Mouse (Mus musculus) kidney, embryonic 16.5 days (tissue): Measurements from ENCODE around the gene Dlx2. TPM values are rescaled to one million over a fixed set of nuclear protein-coding genes. Genes with fewer than 3 reads are reported as not detected.

Source experiments
- ATAC-seq: fragments of 200-750 bp; cut with Nextera tagmentation; 2 replicates; pipeline ENCODE4 v1.8.0; 2017; ENCODE audit warnings: moderate TSS enrichment; ENCODE audit not compliant: low FRiP score, low TSS enrichment
- H3K27ac ChIP-seq: fragments of 300-500 bp; sonication (generic); 2 replicates; pipeline ENCODE4 v1.5.1; 2014; ENCODE audit warnings: low read length
- H3K27me3 ChIP-seq: fragments of 300-500 bp; sonication (generic); 2 replicates; pipeline ENCODE4 v1.6.1; 2014; ENCODE audit warnings: low read length, control low read depth, mixed read lengths; ENCODE audit not compliant: insufficient read depth
- H3K36me3 ChIP-seq: fragments of 300-500 bp; sonication (generic); 2 replicates; pipeline ENCODE4 v1.6.1; 2014; ENCODE audit warnings: low read length, control low read depth, mixed read lengths; ENCODE audit not compliant: insufficient read depth
- H3K4me1 ChIP-seq: fragments of 300-500 bp; sonication (generic); 2 replicates; pipeline ENCODE4 v1.6.1; 2014; ENCODE audit warnings: low read length, control low read depth, mixed read lengths; ENCODE audit not compliant: insufficient read depth
- H3K4me2 ChIP-seq: fragments of 300-500 bp; sonication (generic); replicated peaks from 2 replicates; pipeline ENCODE4 v1.6.1; 2014; ENCODE audit warnings: low read depth, low read length
- H3K4me3 ChIP-seq: fragments of 300-500 bp; sonication (generic); 2 replicates; pipeline ENCODE4 v1.5.1; 2014; ENCODE audit warnings: mild to moderate bottlenecking, low read length
- H3K9ac ChIP-seq: fragments of 300-500 bp; sonication (generic); replicated peaks from 2 replicates; pipeline ENCODE4 v1.6.1; 2014; ENCODE audit warnings: low read length
- H3K9me3 ChIP-seq: fragments of 300-500 bp; sonication (generic); 2 replicates; pipeline ENCODE4 v1.6.1; 2016; ENCODE audit warnings: low read length, control low read depth
- WGBS: fragments of 180-500 bp; shearing (Covaris S2); extraction: QIAGEN DNeasy Blood & Tissue Kit; methylation state at CpG from one replicate; pipeline ENCODE4 v1.1.7; 2014; 5-methylcytosine and 5-hydroxymethylcytosine counted together
- polyA plus RNA-seq: library from polyadenylated mRNA; unstranded; fragments of >200 nt; fragmentation: Nextera tagmentation; extraction: Ambion mirVana; gene quantifications from 2 replicates; pipeline ENCODE4 v1.2.1, GENCODE M21; 2015

The Dlx2 gene
- polyA plus RNA-seq, 1 experiment from 2014 or later, result not detected

DNA sequence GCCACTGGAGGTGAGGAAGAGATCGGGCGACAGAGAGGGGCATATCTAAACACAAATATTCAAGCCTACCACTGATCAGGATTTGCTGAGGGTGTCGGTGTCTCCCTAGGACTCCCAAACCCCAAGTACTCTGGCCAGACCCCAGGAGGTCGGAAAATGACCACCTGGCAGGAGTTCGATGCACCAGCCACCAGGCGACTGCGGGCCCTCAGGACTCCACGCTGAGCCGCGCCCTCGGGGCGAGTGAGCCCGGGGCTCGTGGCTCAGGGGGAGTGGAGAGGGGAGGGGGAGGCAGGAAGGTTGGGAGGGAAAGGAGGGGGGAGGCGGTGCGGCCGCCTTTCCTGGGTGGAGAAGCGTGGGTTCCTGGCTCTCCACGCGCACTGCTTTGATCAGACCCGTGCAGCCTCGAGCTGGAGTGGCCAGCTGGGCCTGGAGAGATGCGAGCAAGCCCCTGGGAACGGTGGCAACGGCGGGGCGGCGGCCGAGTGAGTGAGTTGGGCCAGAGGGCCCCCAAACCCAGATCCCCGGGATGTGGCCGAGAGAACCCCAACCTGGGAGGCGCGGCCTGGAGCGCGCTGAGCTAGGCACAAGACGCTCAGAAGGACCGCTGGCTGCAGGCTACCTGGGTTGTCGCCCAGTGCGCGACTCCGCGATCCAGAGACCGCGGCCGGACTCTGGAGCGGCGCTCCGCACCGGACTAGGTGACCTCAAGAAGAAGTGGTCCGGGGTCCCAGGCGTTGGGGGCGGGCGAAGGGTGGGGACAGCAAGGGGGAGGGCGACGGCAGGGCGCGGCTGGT lies 17.6 kb downstream of the Dlx2 start:
- Histone ChIP-seq H3K9me3 (no peaks in the 10 kb centered on the region), H3K4me1 (peaks cover 15% of the 10 kb centered on the region), H3K4me3 (peak overlapping the region; percentile 55), H3K27me3 (peaks cover 99% of the 10 kb centered on the region), H3K9ac (0 out of 2 replicates have a peak overlapping the region, but pooled peaks have one; percentile 19), H3K4me2 (peak overlapping the region; percentile 93), H3K36me3 (no peaks in the 10 kb centered on the region), H3K27ac (no peak overlapping the region)
- ATAC-seq, result peak; percentile 59
- 0% methylated on average over 46 of the region's 57 CpGs for WGBS

DNA sequence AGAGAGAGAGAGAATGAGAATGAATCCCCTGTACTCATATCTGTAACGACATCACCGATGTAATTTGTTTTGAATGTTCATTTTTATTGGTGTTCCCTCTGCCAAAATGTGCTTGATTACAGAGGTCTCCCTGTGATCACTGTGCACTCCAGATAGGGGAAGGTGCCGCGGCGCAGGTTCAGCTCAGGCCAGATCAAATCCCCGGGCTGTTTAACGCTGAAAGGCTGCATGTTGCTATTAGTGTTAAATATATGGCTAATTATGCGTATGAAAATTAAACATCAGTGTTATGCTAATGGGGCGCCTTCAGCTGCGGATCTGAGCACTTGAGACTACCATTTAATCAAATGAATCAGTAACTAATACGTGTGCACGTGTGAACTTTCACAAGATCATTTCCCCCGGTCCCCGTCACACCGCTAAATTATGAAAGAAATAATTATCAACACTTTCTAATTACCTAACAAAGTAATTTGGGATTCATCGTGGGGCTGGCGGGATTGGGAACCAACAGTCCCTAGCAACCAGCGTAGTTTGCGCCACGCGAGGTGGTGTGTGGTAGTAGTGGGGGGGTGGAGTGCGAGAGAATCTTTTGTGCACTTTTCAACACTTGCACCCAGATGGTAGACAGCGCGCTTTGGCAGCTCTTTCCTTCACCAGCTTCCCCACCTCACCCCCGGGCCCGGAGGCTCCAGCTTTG lies 18.4 kb downstream of the Dlx2 start, which contains the start of gene Dlx1:
Gene Dlx1 (plus strand): TSS at position 100 of the 700 bp plus-strand sequence.
- Histone ChIP-seq H3K27me3 (peaks cover 99% of the 10 kb centered on the region), H3K4me2 (peak within 1 kb of the TSS; percentile 93), H3K36me3 (no peaks in the 10 kb centered on the region), H3K4me1 (peaks cover 15% of the 10 kb centered on the region), H3K9me3 (no peaks in the 10 kb centered on the region), H3K4me3 (peak within 1 kb of the TSS; percentile 55), H3K9ac (no peak within 1 kb of the TSS), H3K27ac (no peak within 1 kb of the TSS)
- no peak for ATAC-seq
- WGBS, result 1% methylated on average over 26 of the region's 26 CpGs

DNA sequence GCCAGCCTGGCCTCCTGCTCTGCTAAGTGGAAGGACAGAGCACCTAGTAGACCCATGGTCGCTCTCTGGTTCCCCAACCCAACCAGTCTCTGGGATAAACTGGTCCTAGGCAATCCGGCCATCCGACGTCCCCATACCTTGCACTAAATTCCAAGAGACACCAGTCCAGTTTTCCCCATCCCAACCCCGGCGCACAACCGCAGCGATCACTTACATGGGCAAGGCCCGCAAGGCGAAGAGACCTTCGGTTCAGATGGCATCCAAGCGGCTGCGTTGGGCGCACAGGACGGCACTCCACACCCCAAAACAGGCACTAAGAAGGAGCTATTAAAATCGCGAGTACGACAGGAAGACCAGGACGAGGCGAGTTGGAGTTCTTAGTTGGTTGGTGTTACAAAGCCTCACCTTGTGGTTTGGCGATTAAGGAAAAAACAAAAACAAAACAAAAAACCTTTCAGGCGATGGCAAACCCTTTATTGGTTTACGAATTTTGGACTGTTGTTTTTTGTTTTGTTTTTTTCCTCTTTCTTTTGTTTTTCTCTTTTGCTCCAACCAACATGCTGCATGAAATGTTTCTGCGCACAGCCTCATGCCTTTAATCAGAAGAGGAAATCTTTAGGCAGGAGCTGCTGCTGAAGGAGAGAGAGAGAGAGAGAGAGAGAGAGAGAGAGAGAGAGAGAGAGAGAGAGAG lies 19.1 kb downstream of the Dlx2 start:
- no peak overlapping the region for H3K27ac ChIP-seq
- WGBS, result 2% methylated on average over 24 of the region's 24 CpGs
- H3K4me3 ChIP-seq, result no peak overlapping the region
- no peak overlapping the region for H3K9ac ChIP-seq
- peaks cover 99% of the 10 kb centered on the region for H3K27me3 ChIP-seq
- H3K36me3 ChIP-seq, result no peaks in the 10 kb centered on the region
- no peak for ATAC-seq
- H3K4me2 ChIP-seq, result no peak overlapping the region
- no peaks in the 10 kb centered on the region for H3K9me3 ChIP-seq
- H3K4me1 ChIP-seq, result peaks cover 15% of the 10 kb centered on the region

DNA sequence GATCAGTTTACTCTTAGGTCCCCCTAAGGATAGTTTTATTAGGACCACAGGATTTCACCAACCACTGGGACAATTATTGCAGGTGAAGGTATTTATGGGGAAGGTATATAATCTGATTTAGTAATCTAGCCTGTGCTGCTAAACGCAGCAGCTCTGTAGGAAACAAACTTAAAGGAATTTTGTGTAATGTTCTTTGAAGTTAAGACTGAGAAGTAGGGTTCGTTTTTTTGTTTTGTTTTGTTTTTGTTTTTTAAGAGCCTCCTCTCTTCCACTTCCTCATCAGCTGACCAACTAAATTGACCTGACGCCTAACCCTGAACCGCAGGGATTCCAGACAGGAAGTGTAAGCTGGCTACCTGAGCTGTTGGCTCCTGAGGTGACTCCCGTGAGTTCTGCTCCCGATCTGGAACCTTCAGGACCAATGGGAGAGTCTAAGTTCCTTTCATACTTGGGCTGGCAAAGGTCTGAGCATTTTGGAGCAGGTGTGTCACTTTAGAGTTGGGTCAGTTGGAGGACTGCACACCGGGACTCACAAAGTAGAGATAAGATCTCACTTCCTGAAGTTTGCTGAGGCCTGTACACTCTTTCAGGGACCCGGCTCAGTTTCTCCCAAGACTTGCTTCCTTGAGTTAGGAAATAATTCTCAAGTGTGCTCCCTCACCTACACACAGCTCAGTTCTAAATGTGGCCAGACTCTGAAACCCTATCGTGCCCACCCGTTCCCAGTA lies 19.8 kb downstream of the Dlx2 start:
- no peak overlapping the region for H3K9ac ChIP-seq
- WGBS, result 4% methylated on average over 10 of the region's 10 CpGs
- no peaks in the 10 kb centered on the region for H3K36me3 ChIP-seq
- no peak overlapping the region for H3K4me2 ChIP-seq
- ATAC-seq, result no peak
- no peak overlapping the region for H3K27ac ChIP-seq
- H3K4me1 ChIP-seq, result peaks cover 15% of the 10 kb centered on the region
- no peaks in the 10 kb centered on the region for H3K9me3 ChIP-seq
- H3K4me3 ChIP-seq, result no peak overlapping the region
- peaks cover 93% of the 10 kb centered on the region for H3K27me3 ChIP-seq

DNA sequence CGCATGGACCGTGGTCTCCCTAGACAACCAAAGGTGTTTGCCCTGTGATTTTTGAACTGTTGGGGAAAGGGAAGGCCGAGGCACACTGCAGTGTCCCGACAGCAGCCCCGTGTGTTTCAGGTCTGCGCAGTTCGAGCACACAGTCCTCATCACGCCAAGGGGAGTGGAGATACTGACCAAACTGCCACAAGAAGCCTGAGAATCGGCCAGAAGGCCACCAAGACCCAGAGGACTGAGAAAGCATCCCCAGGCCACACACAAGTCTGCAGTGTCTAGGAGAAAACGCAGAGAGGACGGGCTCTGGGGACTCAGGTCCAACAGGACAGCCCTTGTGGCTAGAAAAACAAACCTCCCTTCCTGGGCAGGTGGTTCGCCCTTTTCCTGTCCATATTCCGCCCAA lies 21.8 kb downstream of the Dlx2 start:
- Histone ChIP-seq H3K4me2 (no peak overlapping the region), H3K9me3 (no peaks in the 10 kb centered on the region), H3K36me3 (no peaks in the 10 kb centered on the region), H3K27me3 (peaks cover 80% of the 10 kb centered on the region), H3K9ac (no peak overlapping the region), H3K4me1 (peaks cover 11% of the 10 kb centered on the region), H3K27ac (no peak overlapping the region), H3K4me3 (no peak overlapping the region)
- WGBS, result 32% methylated on average over 13 of the region's 13 CpGs
- no peak for ATAC-seq

DNA sequence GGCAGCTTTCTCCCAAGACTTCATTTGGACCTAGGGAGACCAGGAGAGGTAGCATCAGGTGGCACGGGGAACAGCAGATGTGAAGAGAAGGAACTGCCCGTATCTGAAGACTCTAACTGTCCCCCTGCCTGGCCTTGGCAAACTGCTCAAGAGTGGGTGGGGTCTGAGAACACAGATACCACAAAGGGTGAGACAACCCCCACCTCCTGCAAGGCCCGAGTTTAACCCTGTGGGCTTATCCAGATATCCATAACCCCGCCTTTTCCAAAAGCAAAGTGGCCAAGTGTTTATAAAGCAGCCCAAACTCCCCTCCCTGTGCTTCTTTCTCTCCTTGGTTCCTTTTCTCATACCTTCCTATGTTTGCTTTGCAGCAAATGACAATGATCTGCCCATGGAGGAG lies 23.1 kb downstream of the Dlx2 start:
- 64% methylated on average over 4 of the region's 4 CpGs for WGBS

DNA sequence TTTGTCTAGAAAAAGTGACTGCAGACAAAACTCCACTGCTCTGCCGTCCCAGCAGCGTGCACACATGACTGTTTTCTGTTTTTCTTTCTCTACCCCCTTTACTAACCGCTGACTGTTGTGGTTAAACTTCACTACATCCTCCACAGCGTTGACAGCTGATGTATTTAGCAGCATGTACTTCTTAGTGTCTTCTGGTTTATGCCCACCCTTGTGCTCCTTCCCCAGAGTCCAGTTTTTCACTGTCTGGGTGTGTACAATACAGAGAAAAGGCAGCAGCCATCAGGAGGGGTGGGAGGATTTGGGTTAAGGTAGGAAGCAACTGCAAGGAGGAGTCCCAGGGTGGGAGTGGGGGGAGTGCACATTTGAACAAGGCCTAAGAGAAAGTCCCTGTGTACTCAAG lies 23.7 kb downstream of the Dlx2 start:
- Histone ChIP-seq H3K4me1 (no peaks in the 10 kb centered on the region), H3K36me3 (no peaks in the 10 kb centered on the region), H3K27ac (no peak overlapping the region), H3K9me3 (no peaks in the 10 kb centered on the region), H3K4me2 (no peak overlapping the region), H3K9ac (no peak overlapping the region), H3K4me3 (no peak overlapping the region), H3K27me3 (peaks cover 62% of the 10 kb centered on the region)
- ATAC-seq, result no peak
- WGBS, result 43% methylated on average over 4 of the region's 4 CpGs

More for the DNA sequence above, 23.1 kb downstream of the Dlx2 start:
- H3K36me3 ChIP-seq, result no peaks in the 10 kb centered on the region
- H3K4me1 ChIP-seq, result no peaks in the 10 kb centered on the region
- ATAC-seq, result no peak
- no peak overlapping the region for H3K4me3 ChIP-seq
- H3K4me2 ChIP-seq, result no peak overlapping the region
- H3K9ac ChIP-seq, result no peak overlapping the region
- H3K27ac ChIP-seq, result no peak overlapping the region
- H3K9me3 ChIP-seq, result no peaks in the 10 kb centered on the region
- peaks cover 67% of the 10 kb centered on the region for H3K27me3 ChIP-seq

DNA sequence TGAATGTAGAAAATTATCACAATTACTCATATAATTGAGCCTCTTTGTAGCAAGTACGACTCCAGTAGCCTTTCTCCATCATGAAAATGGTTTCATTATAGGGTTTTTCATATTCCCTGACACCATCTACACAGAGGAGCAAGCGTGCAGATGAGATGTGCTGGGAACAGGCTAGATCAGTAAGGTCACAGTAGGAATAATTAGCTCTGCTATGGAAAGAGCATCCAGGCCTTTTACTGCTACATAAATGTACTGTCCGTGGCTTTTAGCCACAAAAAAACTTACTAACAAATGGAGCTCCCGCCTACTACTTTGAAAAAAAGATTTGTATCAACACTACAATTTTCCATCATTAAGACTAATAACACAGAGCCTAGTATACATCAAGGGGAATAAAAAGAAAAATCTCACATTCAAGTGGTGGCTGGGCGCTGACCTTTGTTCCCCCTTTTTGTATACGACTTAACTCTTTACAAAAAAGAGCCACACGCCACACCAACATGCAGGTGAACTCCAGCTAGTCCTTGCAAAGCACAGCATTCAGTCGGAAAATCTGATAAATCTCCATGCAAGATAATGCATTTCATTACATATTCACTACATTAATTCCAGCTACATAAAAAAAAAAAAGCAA lies 29.0 kb downstream of the Dlx2 start:
- Histone ChIP-seq H3K36me3 (no peaks in the 10 kb centered on the region), H3K4me3 (no peak overlapping the region), H3K9me3 (no peaks in the 10 kb centered on the region), H3K27me3 (peaks cover 10% of the 10 kb centered on the region), H3K4me1 (no peaks in the 10 kb centered on the region), H3K27ac (no peak overlapping the region), H3K4me2 (no peak overlapping the region), H3K9ac (no peak overlapping the region)
- WGBS, result 78% methylated on average over 8 of the region's 8 CpGs
- no peak for ATAC-seq

DNA sequence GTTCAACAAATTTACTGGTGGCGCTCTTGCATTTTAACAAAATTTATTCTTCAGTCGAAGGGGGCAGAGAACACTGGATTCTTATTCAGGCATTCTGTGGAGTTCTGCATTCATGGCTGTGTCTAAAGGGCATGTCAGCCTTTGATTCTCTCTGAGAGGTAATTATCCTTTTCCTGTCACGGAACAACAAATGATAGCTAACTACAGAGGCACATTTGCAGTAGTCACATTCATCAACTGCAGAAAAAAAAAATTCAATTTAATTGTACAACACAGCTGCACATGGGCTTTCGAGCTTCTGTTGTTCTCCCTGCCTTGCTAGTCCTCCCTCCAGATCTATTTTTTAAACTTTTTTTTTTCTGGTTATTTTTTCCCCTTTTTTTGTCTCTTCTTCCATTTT lies 29.6 kb downstream of the Dlx2 start:
- Histone ChIP-seq H3K27ac (no peak overlapping the region), H3K9me3 (no peaks in the 10 kb centered on the region), H3K36me3 (no peaks in the 10 kb centered on the region), H3K27me3 (peaks cover 8% of the 10 kb centered on the region; the same call in 1 of the 2 replicates), H3K4me1 (no peaks in the 10 kb centered on the region), H3K9ac (no peak overlapping the region), H3K4me3 (no peak overlapping the region), H3K4me2 (no peak overlapping the region)
- no peak for ATAC-seq
- WGBS, result 67% methylated on average over 4 of the region's 4 CpGs
